Mouse (Mus musculus): Measurements from ENCODE around the gene Muc20. TPM values are rescaled to one million over a fixed set of nuclear protein-coding genes. Genes with fewer than 3 reads are reported as not detected.

Muc20 gene
- total RNA-seq, 2 experiments from 2014 or later = not detected

DNA sequence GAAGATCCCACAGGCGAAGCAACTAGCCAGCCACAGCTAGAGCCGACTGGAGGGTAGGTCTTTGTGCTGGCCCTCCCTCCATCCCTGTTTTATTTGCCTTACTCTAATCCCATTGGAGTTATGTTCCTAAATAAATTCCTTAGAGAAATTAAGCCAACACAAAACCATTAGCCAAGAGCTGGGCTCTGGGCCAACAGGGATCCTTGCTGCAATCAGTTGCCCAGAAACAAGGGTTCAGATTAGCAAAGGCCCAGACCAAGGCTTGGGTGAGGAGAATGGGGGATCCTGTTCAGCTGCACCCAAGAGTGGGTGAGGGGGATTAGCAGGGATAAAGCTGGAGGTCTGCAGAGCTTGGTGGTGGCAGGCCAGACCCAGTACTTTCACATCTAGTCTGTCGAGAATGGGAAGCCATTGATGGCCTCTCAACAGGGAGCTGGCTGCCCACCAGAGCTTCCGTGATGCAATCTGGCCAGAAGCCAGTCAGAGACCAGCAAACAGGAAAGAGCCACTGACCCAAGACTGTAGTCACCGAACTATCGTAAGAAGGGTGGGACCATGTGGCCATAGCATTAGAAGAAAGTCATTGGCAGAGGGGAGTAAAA, 6.1 kb upstream of the Muc20 start:
- no peak for ATAC-seq (replicated peaks; ENCODE audit: low FRiP score, low TSS enrichment, poor library complexity, severe bottlenecking)

DNA sequence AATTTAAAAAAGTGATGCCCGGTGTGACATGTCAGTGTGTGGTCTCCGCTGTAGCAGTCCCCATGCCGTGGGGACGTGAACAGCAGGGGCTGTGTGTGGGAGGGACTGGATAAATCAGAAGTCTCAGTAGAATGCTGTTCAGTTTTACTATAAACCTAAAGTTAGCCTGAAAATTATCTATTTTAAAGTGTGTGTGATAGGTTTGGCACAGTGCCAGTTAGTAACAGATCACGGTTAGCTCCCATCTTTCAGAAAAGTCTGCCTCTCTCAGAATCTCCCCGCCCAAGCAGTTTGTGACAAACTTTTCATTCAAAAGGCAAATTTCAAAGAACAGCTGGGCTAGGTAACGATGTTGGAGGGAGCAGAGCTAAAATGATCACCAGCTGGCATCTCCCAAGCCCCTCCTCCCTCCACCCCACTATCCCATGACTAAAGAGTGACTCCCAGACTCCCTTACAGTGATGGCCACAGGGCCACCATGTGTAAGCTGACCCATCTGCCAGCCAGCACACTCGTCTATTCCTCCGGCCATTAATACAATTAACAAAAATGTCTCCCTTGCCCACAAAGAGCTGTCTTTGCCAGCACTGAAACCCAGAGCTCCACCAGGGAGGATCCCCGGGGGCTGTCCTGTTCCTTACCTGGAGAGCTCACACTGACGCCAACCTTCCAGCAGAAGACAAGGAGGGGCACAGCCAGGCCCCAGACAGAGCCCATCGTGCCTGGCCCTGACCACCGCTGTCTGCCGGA, 384 bp downstream of the Muc20 start:
- no peak for ATAC-seq (replicated peaks; ENCODE audit: low FRiP score, low TSS enrichment, poor library complexity, severe bottlenecking)

- ATAC-seq (replicated peaks; ENCODE audit: low FRiP score, low TSS enrichment, poor library complexity, severe bottlenecking) = no peak
Observed at GRCm38 (mm10) chr16:32795177-32795576, 2.1 kb downstream of the Muc20 start.

DNA sequence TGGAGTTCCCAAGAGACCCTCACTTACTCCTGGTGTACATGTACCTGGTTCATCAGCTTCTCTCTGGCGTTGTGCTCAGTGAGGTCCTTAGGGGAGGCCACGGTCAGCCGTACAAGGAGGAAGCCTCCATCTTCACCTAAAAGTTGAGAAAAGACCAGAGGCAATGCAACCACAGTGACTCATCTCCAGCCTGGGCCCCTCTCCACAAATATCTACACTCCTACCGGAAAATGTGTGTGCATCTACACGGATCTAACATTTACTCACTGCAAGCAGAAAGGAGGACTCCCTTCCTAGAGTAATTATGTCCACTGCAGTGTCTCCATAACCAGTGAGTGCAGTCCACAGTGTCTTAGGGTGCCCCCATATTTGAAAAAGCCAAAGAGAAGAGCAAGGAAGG, 7.2 kb downstream of the Muc20 start:
- ATAC-seq (replicated peaks; ENCODE audit: low FRiP score, low TSS enrichment, poor library complexity, severe bottlenecking) = no peak

- no peak for ATAC-seq (replicated peaks; ENCODE audit: low FRiP score, low TSS enrichment, poor library complexity, severe bottlenecking)
Observed at GRCm38 (mm10) chr16:32784840-32785239, 12.4 kb downstream of the Muc20 start.

DNA sequence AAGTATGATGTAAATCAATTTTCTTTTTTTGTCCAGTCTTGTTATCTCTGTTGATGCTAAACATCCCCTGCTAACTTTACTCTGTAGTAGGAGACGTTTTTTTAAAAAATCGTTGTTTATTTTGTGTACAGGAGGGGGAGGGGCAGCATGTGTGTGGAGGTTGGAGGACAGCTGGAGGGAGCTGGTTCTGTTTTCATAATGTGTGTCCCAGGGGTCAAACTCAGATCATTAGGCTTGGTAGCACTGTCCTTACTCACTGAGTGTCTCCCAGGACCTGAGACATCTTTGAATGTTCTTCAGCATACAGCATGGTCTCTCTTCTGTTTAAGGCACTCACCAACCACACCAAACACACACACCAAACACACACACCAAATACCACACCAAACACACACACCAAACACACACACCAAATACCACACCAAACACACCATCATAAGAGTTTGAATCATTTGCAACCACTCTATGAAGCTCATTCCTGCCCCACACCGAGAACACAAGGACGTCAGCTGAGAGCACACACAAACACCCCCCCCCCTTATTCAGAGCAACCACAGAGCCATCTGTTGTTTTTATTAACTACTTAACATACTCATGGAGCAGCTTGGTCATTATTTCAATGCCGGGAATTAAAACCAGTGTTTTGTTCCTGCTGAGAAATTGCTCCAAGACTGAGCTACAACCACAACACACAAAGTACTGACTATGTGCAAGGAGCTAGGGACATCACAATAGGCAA, 13.7 kb downstream of the Muc20 start:
- ATAC-seq (replicated peaks; ENCODE audit: low FRiP score, low TSS enrichment, poor library complexity, severe bottlenecking) = no peak

DNA sequence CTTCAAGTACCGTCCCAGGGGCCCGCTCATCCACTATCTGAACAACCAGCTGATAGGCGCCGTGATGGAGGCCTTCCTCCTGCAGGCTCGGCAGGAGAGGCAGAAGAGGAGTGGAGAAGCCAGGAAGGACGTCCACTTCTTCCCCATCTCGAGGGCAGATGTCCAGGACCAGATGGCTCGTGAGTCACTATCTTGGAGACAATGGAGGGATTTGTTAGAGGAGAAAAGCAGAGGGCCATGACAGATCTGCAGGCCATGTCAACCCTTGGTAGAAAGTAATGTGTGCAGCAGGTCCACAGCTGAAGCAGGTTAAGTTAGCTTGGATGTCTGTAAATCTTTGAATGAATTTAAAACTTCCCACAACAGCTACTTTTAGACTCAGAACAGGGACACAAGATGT, 18.3 kb downstream of the Muc20 start:
- ATAC-seq (replicated peaks; ENCODE audit: low FRiP score, low TSS enrichment, poor library complexity, severe bottlenecking) = no peak

DNA sequence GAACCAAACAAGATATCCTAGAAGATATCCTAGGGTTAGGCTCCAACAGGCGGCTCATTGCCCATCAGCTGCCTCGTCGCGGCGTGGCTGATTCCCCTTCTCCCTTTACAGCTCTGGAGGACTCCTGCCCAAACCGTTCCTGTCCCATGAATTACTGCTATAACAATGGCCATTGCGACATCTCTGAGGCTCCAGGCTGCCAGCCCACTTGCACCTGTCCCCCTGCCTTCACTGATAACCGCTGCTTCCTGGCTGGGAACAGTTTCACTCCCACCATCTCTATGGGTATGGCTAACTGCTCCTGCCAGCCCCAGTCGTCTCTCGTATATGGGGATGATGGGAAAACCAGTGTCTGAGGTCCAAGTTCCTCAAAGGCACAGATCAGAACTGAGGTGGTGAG, 20.6 kb downstream of the Muc20 start:
- ATAC-seq (replicated peaks; ENCODE audit: low FRiP score, low TSS enrichment, poor library complexity, severe bottlenecking) = no peak

DNA sequence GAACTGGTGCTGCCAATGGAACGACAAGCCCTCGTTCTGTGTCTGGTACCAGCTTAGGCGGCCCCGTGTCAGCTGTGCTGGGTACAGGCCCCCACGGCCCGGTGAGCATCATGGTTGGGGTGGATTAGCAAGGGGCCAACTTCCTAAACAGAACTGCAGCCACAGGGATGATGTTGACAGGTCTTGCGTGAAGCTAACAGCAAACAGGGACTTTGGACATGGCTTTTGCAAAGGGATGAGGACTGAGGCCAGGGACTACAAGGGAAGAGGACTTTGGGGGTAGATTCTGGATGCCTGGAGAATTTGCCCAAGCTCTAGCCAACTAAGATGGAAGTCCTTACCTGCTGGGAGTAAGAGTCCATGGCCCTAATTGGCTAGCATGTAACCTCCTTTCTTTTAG, 30.3 kb downstream of the Muc20 start:
- no peak for ATAC-seq (replicated peaks; ENCODE audit: low FRiP score, low TSS enrichment, poor library complexity, severe bottlenecking)

DNA sequence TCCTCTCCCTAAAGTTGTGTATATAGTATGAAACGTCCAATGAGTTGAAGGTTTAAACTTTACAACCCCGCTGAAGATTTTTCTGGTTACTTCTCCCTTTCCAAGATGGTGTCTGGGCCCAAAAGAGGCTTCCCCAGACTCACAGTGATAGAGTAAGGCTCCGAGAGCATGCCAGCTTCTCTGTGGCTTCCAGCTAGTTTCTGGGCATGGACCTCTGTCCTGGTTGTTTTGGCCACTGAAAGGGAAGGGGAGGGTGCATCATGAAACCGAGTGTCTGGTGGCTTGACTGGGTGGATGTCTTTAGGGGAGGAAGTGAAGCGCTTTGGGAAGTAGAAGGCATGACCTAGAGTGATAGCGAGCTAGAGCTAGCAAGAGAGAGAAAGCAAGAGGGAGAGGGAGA, 32.3 kb downstream of the Muc20 start:
- ATAC-seq (replicated peaks; ENCODE audit: low FRiP score, low TSS enrichment, poor library complexity, severe bottlenecking) = no peak

DNA sequence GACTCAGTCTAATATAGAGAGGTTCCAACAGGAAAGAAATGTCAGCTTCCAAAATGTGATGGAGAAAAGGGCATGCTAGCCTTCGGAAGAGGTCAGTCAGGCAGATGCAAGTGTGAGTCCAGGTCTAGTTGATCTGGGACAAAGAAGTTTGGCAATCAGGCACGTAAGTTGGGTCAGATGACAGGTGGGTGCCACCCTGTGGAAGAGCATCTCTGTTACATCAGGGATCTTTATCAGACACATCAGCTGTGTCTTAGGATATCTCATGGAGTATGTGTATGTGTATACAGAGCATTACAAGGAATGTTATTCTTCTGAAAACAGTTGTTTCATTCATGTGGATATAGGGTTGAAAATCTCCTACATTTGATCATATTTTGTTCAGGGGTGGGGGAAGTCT, 32.7 kb downstream of the Muc20 start:
- ATAC-seq (replicated peaks; ENCODE audit: low FRiP score, low TSS enrichment, poor library complexity, severe bottlenecking) = no peak

DNA sequence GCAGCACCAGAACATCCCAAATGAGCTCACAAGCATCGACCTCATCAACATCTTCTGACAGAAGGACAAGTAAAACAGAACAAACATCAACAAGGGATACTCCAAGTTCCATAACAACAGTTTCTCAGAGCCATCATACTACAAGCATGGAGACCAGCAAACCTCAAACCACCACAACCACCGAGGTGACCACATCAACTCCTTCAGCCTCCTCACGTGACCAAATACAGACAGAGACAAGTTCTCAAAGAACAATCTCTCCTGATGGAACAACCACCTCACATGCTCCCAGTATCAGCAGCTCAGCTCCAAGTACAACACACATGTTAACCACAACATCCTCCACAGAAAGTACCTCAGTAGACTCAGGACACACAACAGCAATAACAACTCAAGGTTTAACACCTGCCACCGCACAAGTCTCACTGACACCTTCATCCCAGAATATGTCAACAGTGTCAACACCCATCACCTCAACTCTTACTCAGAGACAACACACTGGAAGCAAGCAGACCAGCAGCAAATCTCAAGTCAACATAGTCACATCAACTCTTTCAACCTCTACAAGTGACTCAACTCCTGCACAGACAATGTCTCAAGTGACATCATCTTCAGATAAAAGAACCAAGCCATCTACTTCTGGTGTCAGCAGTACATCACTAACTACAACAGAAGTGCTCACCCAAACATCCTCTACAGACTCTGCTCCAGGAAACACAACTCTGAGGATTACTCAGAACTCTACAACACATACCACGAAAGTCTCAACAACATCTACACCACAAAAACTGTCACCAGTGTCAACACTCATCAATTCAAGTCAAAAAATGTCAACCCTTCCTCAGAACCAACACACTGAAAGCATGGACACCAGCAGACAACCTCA, 46.8 kb downstream of the Muc20 start:
- no peak for ATAC-seq (replicated peaks; ENCODE audit: low FRiP score, low TSS enrichment, poor library complexity, severe bottlenecking)

DNA sequence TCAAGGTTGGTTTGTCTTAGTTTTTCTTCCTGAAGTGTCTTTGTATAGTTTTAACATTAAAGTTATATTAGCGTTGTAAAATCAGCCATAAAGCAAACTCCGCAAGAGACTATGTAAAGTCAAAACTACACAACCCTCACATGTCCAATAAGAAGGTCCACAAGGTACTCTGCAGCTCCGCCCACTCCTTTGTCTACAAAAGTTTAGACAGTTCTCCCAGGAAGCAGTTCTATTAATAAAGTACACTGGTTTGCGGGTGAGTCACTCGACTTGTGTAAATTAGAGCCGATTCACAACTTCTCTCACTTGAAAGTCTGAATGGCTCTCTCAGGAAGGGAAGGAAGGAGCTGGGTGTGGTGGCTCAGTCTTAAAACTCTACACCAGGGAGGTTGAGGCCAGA, 51.4 kb downstream of the Muc20 start:
- no peak for ATAC-seq (replicated peaks; ENCODE audit: low FRiP score, low TSS enrichment, poor library complexity, severe bottlenecking)

- no peak for ATAC-seq (replicated peaks; ENCODE audit: low FRiP score, low TSS enrichment, poor library complexity, severe bottlenecking)
Observed at GRCm38 (mm10) chr16:32742712-32743111, 54.5 kb downstream of the Muc20 start.

DNA sequence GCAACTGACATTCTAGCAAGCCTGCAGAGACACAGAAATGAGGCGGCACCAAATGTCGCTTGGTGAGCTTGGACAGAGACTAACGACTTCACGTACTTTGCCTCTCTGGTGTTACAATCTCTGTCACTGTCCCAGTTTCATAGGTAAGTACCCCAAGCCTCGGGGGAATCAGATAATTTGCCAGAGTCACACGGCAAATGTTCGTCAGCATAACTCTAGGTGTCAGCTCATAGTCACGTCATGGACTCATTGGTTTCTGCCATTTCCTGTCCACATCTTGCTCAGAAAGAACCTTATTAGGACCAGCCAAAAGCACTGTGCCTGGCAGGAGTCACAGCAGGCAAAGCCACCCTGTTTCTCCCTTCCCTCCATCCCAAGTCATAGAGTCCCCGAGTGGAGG, 55.9 kb downstream of the Muc20 start:
- ATAC-seq (replicated peaks; ENCODE audit: low FRiP score, low TSS enrichment, poor library complexity, severe bottlenecking) = no peak

DNA sequence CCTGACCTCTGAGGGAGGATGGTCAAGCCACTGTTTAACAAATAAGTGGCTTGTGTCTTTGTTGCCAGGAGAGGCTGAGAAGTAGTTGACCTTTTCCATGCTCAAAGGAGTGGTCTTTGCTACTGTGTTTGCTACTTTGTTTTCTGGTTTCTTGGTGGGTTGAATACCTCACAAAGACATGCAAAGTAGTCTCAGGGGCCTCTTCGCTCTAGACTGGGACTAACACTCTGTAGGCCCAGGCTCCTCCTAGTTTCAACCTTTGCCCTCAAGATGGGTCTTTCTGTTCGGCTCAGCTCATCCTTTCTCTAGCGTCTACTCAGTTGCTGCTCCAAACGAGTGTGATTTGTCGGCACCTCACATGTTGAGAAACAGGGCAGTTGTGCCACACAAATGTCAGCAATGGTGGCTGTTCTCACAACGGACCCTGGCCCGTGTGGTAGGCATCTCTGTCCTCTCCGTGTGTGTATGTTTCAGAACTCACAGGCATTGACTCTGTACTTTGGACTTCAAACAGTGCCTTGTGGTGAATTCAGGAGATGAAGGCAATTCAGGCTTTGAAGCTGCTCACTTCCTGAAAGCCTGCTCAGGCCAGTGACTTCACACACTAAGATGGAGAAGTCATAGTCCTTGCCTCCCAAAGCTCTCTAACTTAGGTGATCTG, 57.1 kb downstream of the Muc20 start:
- ATAC-seq (replicated peaks; ENCODE audit: low FRiP score, low TSS enrichment, poor library complexity, severe bottlenecking) = no peak

GRCm38 (mm10) chr16:32736022-32736421, 61.2 kb downstream of the Muc20 start:
- ATAC-seq (replicated peaks; ENCODE audit: low FRiP score, low TSS enrichment, poor library complexity, severe bottlenecking) = no peak

GRCm38 (mm10) chr16:32735586-32735985, 61.6 kb downstream of the Muc20 start, which contains the start of gene Muc4:
TSS of gene Muc4 (plus strand) at chr16:32735886.
- no peak for ATAC-seq (replicated peaks; ENCODE audit: low FRiP score, low TSS enrichment, poor library complexity, severe bottlenecking)

- ATAC-seq (replicated peaks; ENCODE audit: low FRiP score, low TSS enrichment, poor library complexity, severe bottlenecking) = no peak
Observed at GRCm38 (mm10) chr16:32733213-32733612, 64.0 kb downstream of the Muc20 start.

Measured in megakaryocyte-erythroid progenitor cell, adult 5-6 weeks (primary cell).